Mouse (Mus musculus) bone marrow macrophage, adult 2 months (primary cell): ENCODE measurements around the gene Fryl.
"Not testable (repeated sequence)": the region's sequence is repeated elsewhere in the genome, so short reads cannot be mapped to it uniquely, and the experiment has no call there.

Experiments used
- CTCF ChIP-seq: IDR thresholded peaks from 2 replicates; pipeline ENCODE4 v1.5.1; 2012; ENCODE audit warnings: low read depth, mild to moderate bottlenecking, low read length, moderate library complexity
- POLR2A ChIP-seq: IDR thresholded peaks from 2 replicates; pipeline ENCODE4 v1.6.1; 2012; ENCODE audit warnings: mild to moderate bottlenecking, low read depth, low read length, borderline replicate concordance

DNA sequence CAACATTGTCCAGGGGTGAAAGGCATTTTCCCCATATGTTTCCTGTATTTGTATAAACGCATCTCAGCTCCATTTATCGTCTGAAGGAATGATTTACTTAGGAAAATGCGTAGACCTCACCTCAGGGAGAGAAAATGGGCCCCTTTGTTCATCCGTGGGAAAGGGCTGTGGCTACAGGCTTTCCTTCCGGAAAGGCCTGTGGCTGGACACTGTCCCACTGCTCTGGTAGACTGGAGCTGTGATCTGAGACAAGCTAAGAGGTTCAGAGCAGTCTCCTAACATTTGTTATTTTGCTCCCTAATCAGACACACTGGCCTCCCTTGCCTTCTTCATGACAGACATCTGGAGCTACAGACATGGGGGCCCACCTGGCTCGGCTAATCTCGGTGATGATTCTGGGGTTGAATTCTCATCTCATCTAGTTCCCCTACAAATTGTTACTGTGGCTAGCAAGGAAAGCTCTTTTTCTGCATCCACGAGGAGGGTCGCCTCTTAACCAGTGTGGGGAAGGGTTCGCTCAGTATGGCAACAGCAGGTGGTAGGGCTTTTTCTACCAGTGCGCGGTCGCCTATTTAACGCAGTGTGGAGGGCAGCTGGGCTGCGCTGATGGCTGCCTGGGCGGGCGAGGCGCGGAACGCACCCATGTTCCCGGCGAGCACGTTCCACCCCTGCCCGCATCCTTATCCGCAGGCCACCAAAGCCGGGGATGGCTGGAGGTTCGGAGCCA is 243.4 kb downstream of the Fryl start:
- not testable (repeated sequence) for TF ChIP-seq CTCF, POLR2A
